Mouse (Mus musculus) kidney, adult 2 months (tissue): ENCODE measurements around the gene Atmin. TPM values are rescaled to one million over a fixed set of nuclear protein-coding genes. Genes with fewer than 3 reads are reported as not detected.

Experiments used
- DNase-seq: peaks from one replicate; pipeline ENCODE4 v3.0.0; 2021
- H3K27ac ChIP-seq: fragments of 200-500 bp; 2 replicates; pipeline ENCODE4 v1.5.1; 2012; ENCODE audit warnings: low read depth, low read length, control low read depth, inconsistent platforms; ENCODE audit not compliant: insufficient read depth
- H3K27me3 ChIP-seq: fragments of 200-500 bp; replicated peaks from 2 replicates; pipeline ENCODE4 v1.6.1; 2012; ENCODE audit warnings: mild to moderate bottlenecking, moderate library complexity, low read length, inconsistent platforms; ENCODE audit not compliant: control insufficient read depth, insufficient read depth
- H3K36me3 ChIP-seq: fragments of 200-500 bp; 2 replicates; pipeline ENCODE4 v1.6.1; 2012; ENCODE audit warnings: mild to moderate bottlenecking, moderate library complexity, low read length, inconsistent platforms; ENCODE audit not compliant: control insufficient read depth, insufficient read depth
- H3K4me1 ChIP-seq: fragments of 200-500 bp; 2 replicates; pipeline ENCODE4 v1.6.1; 2011; ENCODE audit warnings: low read length; ENCODE audit not compliant: control insufficient read depth, insufficient read depth
- H3K4me3 ChIP-seq: fragments of 200-500 bp; 2 replicates; pipeline ENCODE4 v1.5.1; 2011; ENCODE audit warnings: mild to moderate bottlenecking, low read depth, low read length, control low read depth; ENCODE audit not compliant: insufficient read depth
- CTCF ChIP-seq: fragments of 200-500 bp; conservative IDR thresholded peaks from 2 replicates; pipeline ENCODE4 v1.5.1; 2011; ENCODE audit warnings: low read depth, mild to moderate bottlenecking, control low read depth, low read length, moderate library complexity, mixed read lengths; ENCODE audit not compliant: insufficient read depth, insufficient read length
- POLR2A ChIP-seq: fragments of 200-500 bp; IDR thresholded peaks from one replicate; pipeline ENCODE4 v1.6.1; 2011; ENCODE audit warnings: low read depth, low read length, control low read depth
- WGBS: fragments of 180-500 bp; shearing (Covaris S2); methylation state at CpG from one replicate; pipeline ENCODE4 v1.1.7; 2018; 5-methylcytosine and 5-hydroxymethylcytosine counted together
- polyA plus RNA-seq: library from polyadenylated mRNA; depleted of rRNA; stranded (reverse); fragments of >200 nt; gene quantifications from 2 replicates; pipeline ENCODE4 v1.2.3, GENCODE M21; 2012; rRNA removed

The Atmin gene
- polyA plus RNA-seq = 15.9 and 17.1 TPM in 2 replicates

GRCm38 (mm10) chr8:116943161-116943554, at the start of gene Atmin:
TSS of gene Atmin (plus strand) at chr8:116943393.
- Histone ChIP-seq H3K4me1 (peaks cover 11% of the 10 kb centered on the region), H3K4me3 (peak within 1 kb of the TSS; percentile 97), H3K36me3 (no peaks in the 10 kb centered on the region), H3K27me3 (no peaks in the 10 kb centered on the region), H3K27ac (peak within 1 kb of the TSS; percentile 37)
- peak; percentile 94 for DNase-seq
- peak; percentile 60 for TF ChIP-seq CTCF
- no peak for TF ChIP-seq POLR2A
- WGBS = 1% methylated on average over 46 of the region's 46 CpGs

- Histone ChIP-seq H3K27ac (no peak overlapping the region), H3K36me3 (no peaks in the 10 kb centered on the region; the same call in 1 of the 2 replicates), H3K27me3 (no peaks in the 10 kb centered on the region), H3K4me3 (no peak overlapping the region), H3K4me1 (no peaks in the 10 kb centered on the region)
- TF ChIP-seq POLR2A = no peak
- TF ChIP-seq CTCF = no peak
- 86% methylated on average over 11 of the region's 11 CpGs for WGBS
- no peak for DNase-seq
Measured at GRCm38 (mm10) chr8:116893938-116894337, 49.3 kb upstream of the Atmin start.

- Histone ChIP-seq H3K27me3 (no peaks in the 10 kb centered on the region), H3K4me1 (no peaks in the 10 kb centered on the region), H3K27ac (no peak overlapping the region), H3K4me3 (no peak overlapping the region), H3K36me3 (no peaks in the 10 kb centered on the region; the same call in 1 of the 2 replicates)
- 78% methylated on average over 6 of the region's 6 CpGs for WGBS
- DNase-seq = peak; percentile 34
- no peak for TF ChIP-seq POLR2A
- no peak for TF ChIP-seq CTCF
Measured at GRCm38 (mm10) chr8:116895521-116895920, 47.7 kb upstream of the Atmin start.

GRCm38 (mm10) chr8:116904736-116905135, 38.5 kb upstream of the Atmin start:
- no peak for DNase-seq

GRCm38 (mm10) chr8:116905252-116905651, 37.9 kb upstream of the Atmin start:
- H3K36me3 ChIP-seq = no peaks in the 10 kb centered on the region; the same call in 1 of the 2 replicates
- no peaks in the 10 kb centered on the region for H3K4me1 ChIP-seq
- no peak overlapping the region for H3K4me3 ChIP-seq
- WGBS = 95% methylated on average over 4 of the region's 4 CpGs
- TF ChIP-seq CTCF (no peak), POLR2A (no peak)
- no peaks in the 10 kb centered on the region for H3K27me3 ChIP-seq
- DNase-seq = no peak
- no peak overlapping the region for H3K27ac ChIP-seq

More at GRCm38 (mm10) chr8:116904736-116905135, 38.5 kb upstream of the Atmin start:
- no peaks in the 10 kb centered on the region for H3K27me3 ChIP-seq
- H3K36me3 ChIP-seq = no peaks in the 10 kb centered on the region; the same call in 1 of the 2 replicates
- 89% methylated on average over 4 of the region's 4 CpGs for WGBS
- no peak overlapping the region for H3K27ac ChIP-seq
- no peak overlapping the region for H3K4me3 ChIP-seq
- H3K4me1 ChIP-seq = no peaks in the 10 kb centered on the region
- TF ChIP-seq POLR2A (no peak), CTCF (no peak)

- 97% methylated on average over 4 of the region's 4 CpGs for WGBS
- DNase-seq = no peak
- no peaks in the 10 kb centered on the region; the same call in 1 of the 2 replicates for H3K36me3 ChIP-seq
- no peak overlapping the region for H3K4me3 ChIP-seq
- H3K4me1 ChIP-seq = no peaks in the 10 kb centered on the region
- H3K27ac ChIP-seq = no peak overlapping the region
- no peaks in the 10 kb centered on the region for H3K27me3 ChIP-seq
- TF ChIP-seq CTCF (no peak), POLR2A (no peak)
Measured at GRCm38 (mm10) chr8:116905836-116906235, 37.4 kb upstream of the Atmin start.

- no peak for DNase-seq
- Histone ChIP-seq H3K27me3 (no peaks in the 10 kb centered on the region), H3K4me3 (peak overlapping the region; percentile 84), H3K27ac (peak overlapping the region; percentile 93), H3K4me1 (peaks cover 3% of the 10 kb centered on the region; the same call in 1 of the 2 replicates), H3K36me3 (no peaks in the 10 kb centered on the region)
- TF ChIP-seq CTCF (no peak), POLR2A (no peak)
- under 1% methylated on average over 22 of the region's 22 CpGs for whole genome bisulfite sequencing
Measured at GRCm38 (mm10) chr8:116921005-116921336, 22.2 kb upstream of the Atmin start.
